Mouse (Mus musculus) liver, embryonic 14.5 days (tissue): Measurements from ENCODE around the gene Klf2.

Source experiments
- CTCF ChIP-seq: IDR thresholded peaks from 2 replicates; pipeline ENCODE4 v1.5.1; 2016; ENCODE audit warnings: antibody characterized with exemption, low read depth, control low read depth
- EP300 ChIP-seq: IDR thresholded peaks from 2 replicates; pipeline ENCODE4 v1.6.1; 2016; ENCODE audit warnings: antibody characterized with exemption, low read depth

- TF ChIP-seq CTCF, result no peak
- TF ChIP-seq EP300, result no peak
These were observed 22.3 kb upstream of the Klf2 start for GRCm38 (mm10) chr8:72296561-72296960.
